Mouse (Mus musculus) stomach, embryonic 15.5 days (tissue): ENCODE data around the gene Dtnb. TPM values are rescaled to one million over a fixed set of nuclear protein-coding genes. Genes with fewer than 3 reads are reported as not detected.

Source experiments
- ATAC-seq: fragments of 200-750 bp; cut with Nextera tagmentation; 2 replicates; pipeline ENCODE4 v1.8.0; 2017; ENCODE audit warnings: low read depth, moderate number of reproducible peaks, moderate TSS enrichment; ENCODE audit not compliant: insufficient read depth, low FRiP score
- H3K27ac ChIP-seq: fragments of 300-500 bp; sonication (generic); 2 replicates; pipeline ENCODE4 v1.5.1; 2015; ENCODE audit warnings: mild to moderate bottlenecking, inconsistent platforms
- H3K27me3 ChIP-seq: fragments of 300-500 bp; sonication (generic); replicated peaks from 2 replicates; pipeline ENCODE4 v1.6.1; 2015; ENCODE audit warnings: inconsistent platforms
- H3K36me3 ChIP-seq: fragments of 300-500 bp; sonication (generic); 2 replicates; pipeline ENCODE4 v1.6.1; 2015; ENCODE audit warnings: inconsistent platforms
- H3K4me1 ChIP-seq: fragments of 300-500 bp; sonication (generic); 2 replicates; pipeline ENCODE4 v1.6.1; 2015; ENCODE audit warnings: inconsistent platforms
- H3K4me2 ChIP-seq: fragments of 300-500 bp; sonication (generic); 2 replicates; pipeline ENCODE4 v1.6.1; 2015; ENCODE audit warnings: mild to moderate bottlenecking, inconsistent platforms
- H3K4me3 ChIP-seq: fragments of 300-500 bp; sonication (generic); replicated peaks from 2 replicates; pipeline ENCODE4 v1.5.1; 2015; ENCODE audit warnings: inconsistent platforms
- H3K9ac ChIP-seq: fragments of 300-500 bp; sonication (generic); 2 replicates; pipeline ENCODE4 v1.6.1; 2015; ENCODE audit warnings: inconsistent platforms
- H3K9me3 ChIP-seq: fragments of 300-500 bp; sonication (generic); 2 replicates; pipeline ENCODE4 v1.6.1; 2016; ENCODE audit warnings: inconsistent platforms
- WGBS: fragments of 180-500 bp; shearing (Covaris S2); methylation state at CpG from one replicate; pipeline ENCODE4 v1.1.7; 2015; 5-methylcytosine and 5-hydroxymethylcytosine counted together
- microRNA-seq: library from miRNA; unstranded; fragments of <30 nt; microRNA quantifications from one replicate; pipeline ENCODE4, GENCODE M21; 2016
- polyA plus RNA-seq: library from polyadenylated mRNA; unstranded; fragments of >200 nt; fragmentation: Nextera tagmentation; extraction: Ambion mirVana; gene quantifications from 2 replicates; pipeline ENCODE4 v1.2.1, GENCODE M21; 2015

Gene Dtnb
- polyA plus RNA-seq, 1 experiment from 2014 or later = 38.3 TPM

- no peaks in the 10 kb centered on the region for H3K9me3 ChIP-seq
- H3K36me3 ChIP-seq = 0 out of 2 replicates have a peak, but pooled peaks cover 9% of the 10 kb centered on the region
- H3K9ac ChIP-seq = no peak overlapping the region
- no peak overlapping the region for H3K27ac ChIP-seq
- peaks cover 55% of the 10 kb centered on the region for H3K4me1 ChIP-seq
- no peaks in the 10 kb centered on the region for H3K27me3 ChIP-seq
- 66% methylated on average over 7 of the region's 7 CpGs for WGBS
- H3K4me3 ChIP-seq = no peak overlapping the region
- H3K4me2 ChIP-seq = no peak overlapping the region
- no peak for ATAC-seq
Observed at GRCm38 (mm10) chr12:3817033-3817432, 244.9 kb downstream of the Dtnb start.

DNA sequence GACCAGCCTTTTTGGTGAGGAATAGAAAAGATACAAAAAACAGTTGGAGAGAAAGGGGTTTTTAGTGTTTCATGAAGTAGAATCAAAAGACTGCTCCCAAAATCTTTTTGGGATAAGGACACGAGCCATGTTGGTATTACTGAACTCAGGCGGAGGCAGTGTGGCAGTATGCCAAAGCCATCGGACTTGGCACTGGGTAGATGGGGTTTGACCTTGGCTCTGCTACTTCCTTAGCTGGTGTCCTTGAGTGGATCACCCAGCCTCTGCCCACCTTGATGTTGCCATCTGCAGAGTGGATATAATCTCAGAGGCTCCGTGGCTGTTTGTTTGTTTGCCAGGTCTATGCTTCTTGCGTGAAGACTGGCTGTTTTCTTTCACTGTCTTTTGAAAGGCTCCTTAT, 245.4 kb downstream of the Dtnb start:
- WGBS = 55% methylated on average over 5 of the region's 5 CpGs
- no peaks in the 10 kb centered on the region for H3K27me3 ChIP-seq
- ATAC-seq = no peak
- H3K27ac ChIP-seq = no peak overlapping the region
- 0 out of 2 replicates have a peak, but pooled peaks cover 9% of the 10 kb centered on the region for H3K36me3 ChIP-seq
- no peaks in the 10 kb centered on the region for H3K9me3 ChIP-seq
- H3K9ac ChIP-seq = no peak overlapping the region
- H3K4me3 ChIP-seq = no peak overlapping the region
- no peak overlapping the region for H3K4me2 ChIP-seq
- H3K4me1 ChIP-seq = peaks cover 58% of the 10 kb centered on the region

- Histone ChIP-seq H3K9me3 (no peaks in the 10 kb centered on the region), H3K27ac (no peak overlapping the region), H3K4me3 (no peak overlapping the region), H3K27me3 (no peaks in the 10 kb centered on the region), H3K9ac (no peak overlapping the region), H3K4me2 (no peak overlapping the region), H3K4me1 (peaks cover 66% of the 10 kb centered on the region), H3K36me3 (0 out of 2 replicates have a peak, but pooled peaks cover 4% of the 10 kb centered on the region)
- WGBS = 27% methylated on average over 4 of the region's 4 CpGs
- no peak for ATAC-seq
Observed at GRCm38 (mm10) chr12:3819899-3820298, 247.7 kb downstream of the Dtnb start.

- H3K27me3 ChIP-seq = no peaks in the 10 kb centered on the region
- ATAC-seq = no peak
- WGBS = 69% methylated on average over 5 of the region's 5 CpGs
- H3K4me1 ChIP-seq = peaks cover 55% of the 10 kb centered on the region
- no peak overlapping the region for H3K4me2 ChIP-seq
- no peak overlapping the region for H3K4me3 ChIP-seq
- no peak overlapping the region for H3K9ac ChIP-seq
- no peaks in the 10 kb centered on the region for H3K36me3 ChIP-seq
- no peaks in the 10 kb centered on the region for H3K9me3 ChIP-seq
- no peak overlapping the region for H3K27ac ChIP-seq
Observed at GRCm38 (mm10) chr12:3823408-3823807, 251.2 kb downstream of the Dtnb start.

- Histone ChIP-seq H3K4me3 (no peak overlapping the region), H3K36me3 (no peaks in the 10 kb centered on the region), H3K4me2 (no peak overlapping the region), H3K4me1 (peaks cover 39% of the 10 kb centered on the region), H3K9ac (no peak overlapping the region), H3K27ac (peak overlapping the region; percentile 31; the same call in 1 of the 2 replicates), H3K27me3 (no peaks in the 10 kb centered on the region), H3K9me3 (no peaks in the 10 kb centered on the region)
- 52% methylated on average over 5 of the region's 5 CpGs for WGBS
- ATAC-seq = no peak
Observed at GRCm38 (mm10) chr12:3824906-3825713, 252.9 kb downstream of the Dtnb start.

DNA sequence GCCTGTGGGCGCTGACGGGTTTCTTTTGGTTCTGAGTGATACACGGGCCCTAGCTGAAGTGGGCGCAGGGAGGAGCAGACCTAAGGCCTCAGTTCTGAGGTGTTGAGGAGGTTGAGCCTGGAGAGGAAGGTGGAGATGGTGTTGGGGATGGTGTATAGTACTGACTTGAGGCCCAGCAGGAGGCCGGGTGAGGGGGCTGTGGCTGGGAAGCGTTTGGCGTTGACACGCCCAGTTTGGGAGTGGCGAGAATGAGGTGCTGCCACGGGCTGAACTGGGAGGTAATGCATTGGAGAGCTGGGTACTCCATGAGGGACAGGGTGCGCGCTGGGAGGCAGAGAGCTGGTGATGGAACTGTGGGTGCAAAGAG, 253.5 kb downstream of the Dtnb start:
- H3K4me1 ChIP-seq = peaks cover 38% of the 10 kb centered on the region
- H3K4me2 ChIP-seq = no peak overlapping the region
- H3K27ac ChIP-seq = peak overlapping the region; percentile 31; the same call in 1 of the 2 replicates
- no peaks in the 10 kb centered on the region for H3K9me3 ChIP-seq
- no peak overlapping the region for H3K9ac ChIP-seq
- peak; percentile 60; the same call in 1 of the 2 replicates for ATAC-seq
- H3K4me3 ChIP-seq = no peak overlapping the region
- WGBS = 27% methylated on average over 12 of the region's 12 CpGs
- no peaks in the 10 kb centered on the region for H3K27me3 ChIP-seq
- H3K36me3 ChIP-seq = no peaks in the 10 kb centered on the region

DNA sequence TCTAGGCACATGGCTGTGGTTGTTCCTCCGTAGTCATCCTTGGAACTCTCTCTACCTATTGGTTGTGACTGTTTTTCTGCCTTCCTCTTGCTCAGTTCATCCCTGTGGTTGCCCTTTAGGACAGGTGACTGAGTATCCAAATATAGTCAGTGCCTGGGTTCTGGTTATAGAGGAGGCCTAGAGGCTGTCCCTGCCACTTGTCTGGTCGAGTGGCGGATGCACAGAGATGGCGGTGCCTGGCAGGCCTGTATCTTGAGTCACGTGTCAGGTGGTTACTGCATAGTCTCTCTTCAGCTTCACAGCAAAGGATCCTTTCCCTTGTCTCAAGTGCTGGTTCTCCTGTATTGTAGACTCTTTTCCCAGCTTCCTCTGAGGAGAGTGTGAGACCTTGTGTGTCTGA, 255.6 kb downstream of the Dtnb start:
- peaks cover 38% of the 10 kb centered on the region for H3K4me1 ChIP-seq
- H3K27ac ChIP-seq = no peak overlapping the region
- 90% methylated on average over 5 of the region's 5 CpGs for WGBS
- H3K4me3 ChIP-seq = no peak overlapping the region
- H3K9ac ChIP-seq = no peak overlapping the region
- H3K4me2 ChIP-seq = no peak overlapping the region
- H3K9me3 ChIP-seq = no peaks in the 10 kb centered on the region
- ATAC-seq = no peak
- H3K27me3 ChIP-seq = no peaks in the 10 kb centered on the region
- no peaks in the 10 kb centered on the region for H3K36me3 ChIP-seq

Small RNA genes within 50 kb of the gene (microRNA-seq; reads per million reads assigned to microRNA genes)
- not detected for gene Gm26050

Other genes starting within 250 kb of the Dtnb start
- 9.0 and 9.5 TPM in 2 replicates for gene Kif3c, start 207.2 kb upstream of the Dtnb start, polyA plus RNA-seq
- 16.4 and 19.5 TPM in 2 replicates for gene Asxl2, start 145.5 kb upstream of the Dtnb start, polyA plus RNA-seq
- 126 and 133 TPM in 2 replicates for gene Dnmt3a, start 233.6 kb downstream of the Dtnb start, polyA plus RNA-seq